Mouse (Mus musculus) activated CD4-positive, CD25-positive, alpha-beta regulatory T cell, adult 4 months (primary cell): ENCODE measurements around the gene Prkag2. TPM values are rescaled to one million over a fixed set of nuclear protein-coding genes. Genes with fewer than 3 reads are reported as not detected.

Experiments
- ATAC-seq: one replicate; pipeline ENCODE4 v1.8.0; 2017
- polyA plus RNA-seq, 2 experiments: library from polyadenylated mRNA; unstranded; fragments of 100-300 nt; shearing (Covaris generic); gene quantifications; one replicate each; pipeline ENCODE4 v1.2.1; 2017

Prkag2 gene
- polyA plus RNA-seq, 2 experiments from 2014 or later, result 26.2 to 26.8 TPM

DNA sequence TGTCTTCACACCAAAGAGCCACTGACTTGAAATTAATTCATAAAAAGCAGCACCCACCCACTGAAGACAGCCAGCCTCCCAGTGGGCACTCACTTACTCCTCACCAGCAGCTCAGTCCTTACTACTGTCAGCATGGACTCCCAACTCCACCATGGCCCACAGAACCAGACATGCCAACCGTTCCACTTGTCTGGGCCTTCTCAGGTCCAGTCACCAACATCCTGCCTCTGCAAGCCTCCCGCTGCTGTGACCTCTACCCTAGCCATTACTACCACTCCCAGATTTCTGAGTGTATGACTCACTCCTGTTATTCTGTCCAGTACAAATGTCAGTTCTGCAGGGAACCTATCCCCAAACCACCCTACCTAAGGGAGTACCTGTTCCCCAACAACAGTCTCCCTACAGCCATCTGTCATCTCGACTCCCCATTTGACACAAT is 279.0 kb downstream of the Prkag2 start:
- ATAC-seq, result no peak

DNA sequence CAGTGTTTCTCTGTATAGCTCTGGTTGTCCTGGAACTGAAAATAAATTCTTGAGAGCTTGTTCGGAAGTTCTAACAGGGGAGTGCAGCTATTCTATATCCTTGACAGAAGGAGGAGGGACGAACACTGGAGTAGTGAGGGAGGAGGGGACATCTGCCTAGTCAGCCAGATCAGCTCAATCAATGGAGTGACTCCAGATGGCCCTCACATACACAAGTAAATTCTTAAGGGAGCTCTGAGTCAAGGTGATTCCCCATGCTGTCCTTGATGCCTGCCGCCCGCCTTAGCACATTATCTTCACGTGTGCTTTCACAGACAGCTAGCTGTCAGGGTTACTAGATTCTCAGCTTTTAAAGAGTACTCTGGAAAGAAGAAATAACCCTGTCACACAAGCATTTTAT is 279.8 kb downstream of the Prkag2 start:
- no peak for ATAC-seq

DNA sequence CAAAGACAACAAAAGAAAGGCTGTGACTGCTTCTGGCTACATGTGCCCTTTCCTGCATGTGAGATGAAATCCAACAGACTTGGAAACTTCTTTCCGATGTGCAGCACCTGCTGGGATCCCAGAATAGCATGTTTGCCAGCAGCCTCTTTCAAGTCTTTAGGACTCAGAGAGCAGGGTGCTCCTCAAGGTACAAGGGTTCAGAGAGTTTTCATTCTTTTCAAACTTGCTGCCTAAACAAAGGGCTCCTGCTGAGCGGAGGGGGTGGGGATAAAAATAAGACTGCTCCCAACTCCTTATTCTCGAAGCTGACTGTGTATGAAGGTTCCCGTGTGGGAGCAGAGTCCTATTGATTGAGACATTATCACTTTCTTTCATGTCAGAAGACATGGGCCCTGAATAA is 283.3 kb downstream of the Prkag2 start:
- no peak for ATAC-seq

DNA sequence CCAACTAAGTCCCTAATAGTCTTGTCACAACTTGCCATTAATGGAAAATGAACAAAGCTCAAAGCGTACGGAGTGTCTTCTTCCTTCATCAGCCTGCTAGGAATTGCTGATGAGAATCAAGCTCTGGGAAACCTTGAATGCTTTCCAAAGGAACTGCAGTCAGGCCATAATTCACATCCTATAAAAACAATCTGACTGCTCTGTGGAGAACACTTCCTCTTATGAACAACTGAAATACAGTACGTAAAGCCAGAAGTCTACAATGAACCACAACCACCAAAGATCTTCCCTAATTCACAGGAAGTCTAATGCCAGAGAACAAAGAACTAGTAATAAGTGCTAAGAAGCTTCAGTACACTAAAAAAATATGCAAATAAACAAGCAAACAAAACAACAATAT is 286.5 kb downstream of the Prkag2 start:
- no peak for ATAC-seq

DNA sequence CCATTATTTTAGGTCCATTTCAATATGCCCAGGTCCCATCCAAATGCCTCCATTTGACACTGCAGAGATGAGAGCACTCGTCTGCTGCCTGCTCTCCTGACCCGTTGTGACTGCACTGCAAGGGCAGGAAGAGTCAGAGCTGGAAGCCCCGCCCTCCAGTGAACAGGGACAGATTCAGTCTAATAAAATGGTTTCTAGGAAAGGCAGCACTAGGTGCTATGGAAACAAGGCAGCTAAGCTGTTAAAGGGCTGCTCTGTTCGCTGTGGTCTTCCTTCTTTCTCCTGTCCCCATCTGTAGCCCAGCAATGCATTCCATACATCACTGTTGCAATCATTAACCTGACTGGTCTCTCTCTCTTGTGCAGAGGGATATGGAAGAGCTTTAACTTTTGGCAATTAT is 287.4 kb downstream of the Prkag2 start:
- ATAC-seq, result no peak

Other genes with a start within 250 kb of the Prkag2 start
- not detected for gene Galntl5, start 80.8 kb upstream of the Prkag2 start, polyA plus RNA-seq
- gene Galnt11, start 121.3 kb upstream of the Prkag2 start, polyA plus RNA-seq, result 1 to 10 TPM; 7.8 to 9.2 TPM
- gene E130116L18Rik, start 122.5 kb upstream of the Prkag2 start, polyA plus RNA-seq, result not detected